Mouse (Mus musculus): Measurements from ENCODE around the gene Pcsk5.

The Pcsk5 gene

DNA sequence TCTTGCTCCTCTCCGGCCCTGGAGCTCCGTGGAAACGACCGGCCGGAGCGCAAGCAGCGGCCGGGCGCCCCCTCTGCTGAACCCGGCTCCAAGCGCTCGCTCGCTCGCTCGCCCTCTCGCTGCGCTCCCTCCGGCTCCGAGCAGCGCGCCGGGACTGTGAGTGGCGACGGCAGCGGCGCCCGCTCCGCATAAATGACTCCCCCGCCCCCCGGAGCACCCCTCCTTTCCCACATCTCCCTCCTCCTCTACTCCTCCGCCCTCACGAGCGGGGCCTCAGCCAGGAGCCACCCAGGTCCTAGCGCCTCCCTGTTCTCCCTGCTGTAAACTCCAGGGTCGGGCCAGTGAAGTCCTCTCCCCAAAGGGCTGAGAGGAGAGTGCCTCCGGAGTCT is at the start of gene Pcsk5:
TSS of gene Pcsk5 (minus strand) at position 162 of the 389 bp plus-strand sequence.
- DNase-seq (ENCODE audit: inconsistent age in 2 of 2, low spot score in 1 of 2): peak; percentile 90 to 96

DNA sequence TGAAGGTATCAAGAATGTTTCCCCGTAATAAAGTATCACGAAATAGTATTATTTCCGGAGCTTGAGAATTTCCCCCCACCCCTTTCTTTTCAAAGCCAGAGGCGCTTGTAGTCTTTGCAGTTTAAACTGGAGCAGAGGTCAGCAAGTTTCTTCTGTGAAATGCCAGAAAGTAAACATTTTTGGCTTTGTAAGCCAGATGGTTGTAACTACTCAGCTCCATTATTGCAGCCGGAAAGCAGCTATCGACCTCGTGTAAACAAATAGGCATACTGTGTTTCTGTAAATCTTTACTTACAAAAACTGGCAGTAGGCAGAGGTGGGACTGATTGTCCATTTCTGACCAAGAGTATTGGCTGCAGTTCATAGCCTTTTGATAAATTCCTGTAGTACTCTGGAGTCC is 38.4 kb upstream of the Pcsk5 start:
- DNase-seq (ENCODE audit: inconsistent age in 2 of 2, low spot score in 1 of 2): no peak

GRCm38 (mm10) chr19:17874388-17874787 is 37.0 kb upstream of the Pcsk5 start:
- DNase-seq (ENCODE audit: inconsistent age in 2 of 2, low spot score in 1 of 2): no peak

DNA sequence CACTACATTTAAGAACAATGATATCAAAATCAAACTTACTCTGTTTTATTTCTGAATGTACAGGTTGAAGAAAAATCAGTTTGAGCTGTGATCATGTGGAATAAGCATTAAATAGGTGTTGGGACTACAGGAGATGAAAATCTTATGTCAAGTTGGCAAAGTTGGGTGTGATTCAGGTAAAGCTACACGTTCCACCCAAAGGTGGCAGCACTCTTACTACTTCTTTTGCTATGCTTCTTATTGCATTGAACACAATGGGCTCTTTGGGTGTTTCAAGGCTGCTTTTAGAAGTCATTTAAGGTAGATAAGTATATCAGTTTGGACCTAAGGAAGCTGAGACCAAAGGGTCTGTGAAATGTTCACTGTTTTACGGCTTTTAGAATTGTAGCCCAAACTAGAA is 36.3 kb upstream of the Pcsk5 start:
- DNase-seq (ENCODE audit: inconsistent age in 2 of 2, low spot score in 1 of 2): peak in 1 of 2 experiments; percentile 40

- DNase-seq (ENCODE audit: inconsistent age in 2 of 2, low spot score in 1 of 2): no peak
These were observed 29.0 kb upstream of the Pcsk5 start for GRCm38 (mm10) chr19:17866317-17866891.

DNA sequence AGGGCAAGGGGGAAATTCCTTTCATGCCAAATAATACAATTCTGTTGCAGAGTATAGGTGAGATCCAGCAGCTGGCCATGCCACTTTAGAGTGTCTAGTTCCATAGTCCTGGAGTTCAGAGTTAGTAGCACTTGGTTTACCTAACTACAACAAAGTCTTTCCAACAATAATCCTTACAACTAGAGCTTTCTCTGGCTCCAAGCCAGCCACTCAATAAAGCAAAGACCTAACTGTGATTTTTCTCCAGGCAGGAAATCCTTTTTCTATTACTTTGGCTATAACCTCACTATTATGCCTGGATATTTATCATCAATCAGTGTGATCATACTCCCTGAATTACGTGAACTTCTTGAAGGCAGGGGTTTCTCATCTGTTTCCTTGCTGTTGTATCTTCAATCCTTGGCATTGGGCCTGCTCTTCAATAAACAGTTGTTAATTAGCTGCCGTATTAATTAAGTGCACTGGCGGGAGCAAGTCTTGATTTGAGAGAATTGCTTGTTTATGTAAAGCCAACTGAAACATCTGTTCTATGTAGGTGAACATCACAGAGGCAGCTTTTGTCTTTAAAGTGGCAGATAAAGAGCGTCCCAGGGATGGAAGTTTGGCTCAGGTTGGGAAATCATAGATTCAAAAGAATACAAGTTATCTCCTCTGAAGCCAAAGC is 23.1 kb upstream of the Pcsk5 start:
- DNase-seq (ENCODE audit: inconsistent age in 2 of 2, low spot score in 1 of 2): peak in 1 of 2 experiments; percentile 35

DNA sequence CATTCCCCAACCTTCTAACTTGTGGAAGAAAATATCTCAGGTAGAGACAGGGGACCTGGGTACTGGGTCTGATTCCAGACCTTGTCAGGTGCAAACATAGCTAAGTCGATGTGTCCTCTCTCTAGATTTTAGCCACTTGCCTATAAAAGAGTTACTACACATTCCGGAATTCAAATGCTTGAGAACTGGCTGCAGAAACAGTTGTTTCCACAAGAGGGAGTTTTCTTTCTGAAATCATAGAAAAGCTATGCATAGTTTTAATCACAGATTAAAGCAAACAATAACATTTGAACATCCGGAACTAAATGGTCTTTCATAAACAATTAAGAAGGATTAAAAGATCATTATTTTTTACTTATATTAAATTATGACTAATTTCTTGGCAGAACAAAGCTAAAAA is 19.3 kb upstream of the Pcsk5 start:
- DNase-seq (ENCODE audit: inconsistent age in 2 of 2, low spot score in 1 of 2): peak in 1 of 2 experiments; percentile 72

- no peak for DNase-seq (ENCODE audit: inconsistent age in 2 of 2, low spot score in 1 of 2)
These were observed 11.0 kb upstream of the Pcsk5 start for GRCm38 (mm10) chr19:17848417-17848816.

DNA sequence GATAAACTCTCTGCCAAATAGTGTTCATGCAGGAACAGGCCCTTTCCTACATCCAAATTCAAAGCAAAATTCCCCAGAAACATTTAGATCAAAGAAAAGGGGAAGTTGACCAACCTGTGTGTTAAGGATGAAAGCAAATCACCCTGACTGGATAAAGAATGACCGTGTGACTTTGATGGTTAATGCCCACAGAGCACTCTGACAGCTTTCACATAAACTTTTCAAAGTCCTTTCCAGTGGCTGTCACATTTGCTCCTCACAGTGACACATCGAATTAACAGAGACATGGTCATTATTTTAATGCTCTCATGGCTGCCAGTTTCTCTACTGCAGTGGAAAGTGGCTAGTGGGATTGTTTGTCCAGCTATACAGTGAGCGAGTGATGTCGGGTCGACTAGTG is 8.5 kb upstream of the Pcsk5 start:
- DNase-seq (ENCODE audit: inconsistent age in 2 of 2, low spot score in 1 of 2): no peak

DNA sequence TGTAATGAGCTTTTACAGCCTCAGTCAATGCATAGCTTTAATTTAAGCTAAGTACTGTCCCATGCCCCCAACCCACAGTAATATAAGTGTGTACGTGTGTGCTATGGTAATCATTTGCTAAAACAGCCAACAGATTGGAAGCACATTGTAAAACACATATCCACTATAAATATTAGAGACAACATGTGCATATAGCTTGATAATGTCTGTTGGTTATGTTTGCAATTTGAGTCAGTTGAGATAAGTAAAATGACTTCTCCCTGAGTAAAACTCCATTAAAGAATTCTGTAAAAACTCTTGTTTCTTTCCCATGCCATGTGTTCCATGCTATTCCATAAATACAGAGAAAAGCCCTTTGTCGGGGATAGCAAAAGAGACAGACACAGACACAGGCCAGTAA is 4.2 kb upstream of the Pcsk5 start:
- DNase-seq (ENCODE audit: inconsistent age in 2 of 2, low spot score in 1 of 2): no peak

GRCm38 (mm10) chr19:17839856-17840255 is 2.4 kb upstream of the Pcsk5 start:
- DNase-seq (ENCODE audit: inconsistent age in 2 of 2, low spot score in 1 of 2): no peak

GRCm38 (mm10) chr19:17836566-17837470 is 614 bp downstream of the Pcsk5 start:
- peak; percentile 52 to 82 for DNase-seq (ENCODE audit: inconsistent age in 2 of 2, low spot score in 1 of 2)

DNA sequence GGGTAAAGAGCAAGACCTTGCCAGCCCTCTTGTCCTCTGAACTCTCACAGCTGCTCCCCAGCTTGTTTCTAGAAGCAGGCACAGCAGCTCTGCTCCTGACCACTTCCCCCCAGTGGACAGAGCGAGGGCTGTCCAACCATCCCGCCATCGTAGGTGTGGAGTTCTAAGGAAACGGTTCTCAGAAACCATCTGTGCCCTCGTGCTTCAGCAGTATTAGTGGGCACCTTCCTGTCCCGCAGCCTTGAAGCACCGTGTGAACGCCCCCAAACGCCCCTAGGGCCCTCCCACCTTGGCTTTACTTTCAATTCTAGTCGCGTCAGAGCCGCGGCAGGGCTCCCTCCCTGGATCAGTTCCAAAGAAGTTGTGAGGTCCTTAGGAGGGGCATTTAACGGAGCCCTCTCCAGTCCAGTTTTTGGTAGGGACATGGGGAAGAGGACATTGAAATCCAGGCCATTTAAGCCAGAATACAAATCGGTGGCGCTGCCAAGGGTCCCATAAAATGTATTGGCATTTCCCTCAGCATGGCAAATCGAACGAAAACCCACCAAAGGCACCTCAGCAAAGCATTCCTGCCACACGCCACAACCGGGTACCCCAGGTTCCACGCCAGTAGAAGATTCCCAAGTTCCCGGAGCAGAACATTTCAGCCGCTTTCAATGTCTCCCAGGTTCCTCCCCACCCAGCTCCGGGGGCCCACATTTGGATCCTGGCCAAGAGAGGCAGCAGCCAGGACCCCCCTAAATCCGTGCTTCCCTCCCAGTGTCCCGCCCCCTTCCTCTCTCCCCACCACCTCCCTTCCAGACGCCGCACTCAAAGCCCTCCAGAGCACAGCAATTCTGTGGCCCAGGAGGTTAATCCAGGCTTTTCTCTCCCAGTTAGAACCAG is 1.5 kb downstream of the Pcsk5 start:
- DNase-seq (ENCODE audit: inconsistent age in 2 of 2, low spot score in 1 of 2): peak; percentile 80 to 93

GRCm38 (mm10) chr19:17834894-17835293 is 2.5 kb downstream of the Pcsk5 start:
- peak in 1 of 2 experiments; percentile 56 for DNase-seq (ENCODE audit: inconsistent age in 2 of 2, low spot score in 1 of 2)

DNA sequence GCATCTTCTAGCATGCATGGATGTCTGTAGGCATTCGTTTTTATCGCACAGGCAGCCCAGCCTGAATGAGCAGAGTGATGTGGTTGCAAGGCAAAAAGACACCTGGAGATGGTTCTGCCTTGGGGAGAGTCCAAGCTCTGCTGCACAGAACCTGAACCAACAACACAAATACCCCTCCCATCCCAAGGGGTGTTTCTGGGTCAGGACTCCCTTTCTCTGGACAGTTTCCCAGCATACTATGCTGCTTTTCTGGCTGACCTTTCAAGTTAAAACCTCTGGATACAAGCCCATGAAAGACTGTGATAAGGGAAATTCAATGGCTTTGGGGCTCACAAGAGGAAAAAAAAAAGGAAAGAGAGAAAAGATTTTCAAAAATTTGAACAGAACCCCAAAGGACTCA is 6.1 kb downstream of the Pcsk5 start:
- peak in 1 of 2 experiments; percentile 80 for DNase-seq (ENCODE audit: inconsistent age in 2 of 2, low spot score in 1 of 2)

- DNase-seq (ENCODE audit: inconsistent age in 2 of 2, low spot score in 1 of 2): peak in 1 of 2 experiments; percentile 37
These were observed 9.0 kb downstream of the Pcsk5 start for GRCm38 (mm10) chr19:17828414-17828813.

- no peak for DNase-seq (ENCODE audit: inconsistent age in 2 of 2, low spot score in 1 of 2)
These were observed 10.7 kb downstream of the Pcsk5 start for GRCm38 (mm10) chr19:17826694-17827093.

- DNase-seq (ENCODE audit: inconsistent age in 2 of 2, low spot score in 1 of 2): peak in 1 of 2 experiments; percentile 41
These were observed 17.4 kb downstream of the Pcsk5 start for GRCm38 (mm10) chr19:17820046-17820445.

- no peak for DNase-seq (ENCODE audit: inconsistent age in 2 of 2, low spot score in 1 of 2)
These were observed 18.4 kb downstream of the Pcsk5 start for GRCm38 (mm10) chr19:17819081-17819480.

DNA sequence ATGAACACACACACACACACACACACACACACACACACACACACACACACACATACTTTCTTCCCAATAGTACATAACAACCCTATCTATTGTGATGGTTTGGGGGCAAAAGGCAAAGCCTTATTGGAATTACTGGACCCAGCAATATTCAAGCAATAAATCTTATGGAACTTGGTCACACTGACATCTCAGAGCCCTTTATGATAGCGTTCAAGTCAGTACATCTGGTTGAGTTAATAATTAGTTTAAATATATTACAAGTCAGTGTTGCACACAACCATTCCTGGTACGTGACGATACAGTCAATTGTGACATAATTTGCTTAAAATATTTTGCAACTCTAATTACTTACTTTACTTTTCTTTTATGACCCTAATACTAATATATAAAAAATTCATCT is 22.4 kb downstream of the Pcsk5 start:
- no peak for DNase-seq (ENCODE audit: inconsistent age in 2 of 2, low spot score in 1 of 2)

- no peak for DNase-seq (ENCODE audit: inconsistent age in 2 of 2, low spot score in 1 of 2)
These were observed 23.9 kb downstream of the Pcsk5 start for GRCm38 (mm10) chr19:17813449-17813990.
